Mouse (Mus musculus): ENCODE results near the gene Csnk1e. TPM values are rescaled to one million over a fixed set of nuclear protein-coding genes. Genes with fewer than 3 reads are reported as not detected.
A peak's percentile ranks its signal among the peaks of the same experiment; 100 is the strongest.

Csnk1e gene
- 7.5 and 8.9 TPM in 2 replicates for polyA plus RNA-seq (2015; fragmentation: Nextera tagmentation; extraction: Ambion mirVana)

DNA sequence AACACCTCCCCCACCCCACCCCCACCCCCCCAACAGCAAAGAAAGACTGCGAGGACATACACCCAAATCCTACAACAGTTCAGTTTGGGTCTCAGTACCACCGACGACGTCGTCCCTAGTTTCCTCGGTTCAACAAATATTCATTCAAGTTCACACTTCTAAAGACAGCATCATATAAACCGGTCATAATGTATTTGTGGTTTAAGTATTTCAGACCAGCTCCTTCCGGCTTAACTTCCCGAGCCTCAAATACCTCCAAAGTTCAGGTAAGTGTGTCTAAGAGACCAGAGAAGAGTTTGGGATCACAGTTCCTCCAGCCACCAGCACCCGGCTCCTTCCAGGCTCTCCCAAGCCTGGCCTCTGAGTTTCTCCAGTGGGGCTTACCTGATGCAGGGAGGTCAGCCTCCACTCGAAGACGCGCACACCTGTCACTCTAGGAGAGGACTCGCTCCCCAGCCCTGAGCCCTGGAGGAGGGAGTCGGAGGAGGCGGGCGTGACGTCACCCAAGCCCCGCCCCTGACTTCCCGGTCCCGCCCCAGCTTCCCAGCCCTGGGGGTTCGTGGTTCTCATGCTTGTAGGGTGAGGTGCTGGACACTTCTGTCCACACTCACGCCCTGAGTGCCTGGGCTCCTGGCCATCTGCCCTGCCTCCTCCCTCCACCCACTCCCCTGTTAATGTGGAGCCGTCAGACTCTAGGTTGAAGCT lies at the start of gene Csnk1e:
Csnk1e (minus strand) TSS at position 461 of the 705 bp plus-strand sequence.
- DNase-seq, result peak; percentile 77
- Histone ChIP-seq H3K9ac (replicated peaks) (no peak within 1 kb of the TSS), H3K4me2 (ENCODE audit: low read depth, low read length) (peak within 1 kb of the TSS; percentile 76), H3K27me3 (ENCODE audit: insufficient read depth, low read length) (no peaks in the 10 kb centered on the region), H3K9me3 (ENCODE audit: low read length) (no peaks in the 10 kb centered on the region), H3K27ac (ENCODE audit: low read depth) (peak within 1 kb of the TSS; percentile 2; the same call in 1 of the 2 replicates), H3K36me3 (replicated peaks; ENCODE audit: insufficient read depth, low read length) (no peaks in the 10 kb centered on the region), H3K4me1 (ENCODE audit: insufficient read depth) (peaks cover 13% of the 10 kb centered on the region), H3K4me3 (ENCODE audit: low read depth, low read length) (peak within 1 kb of the TSS; percentile 27)
- no peak for TF ChIP-seq EP300 (IDR thresholded peaks at IDR 0.05; ENCODE audit: low read depth)
- no peak for TF ChIP-seq CTCF (IDR thresholded peaks at IDR 0.05; ENCODE audit: low read depth)
- 4% methylated on average over 20 of the region's 24 CpGs for WGBS (ENCODE audit: insufficient replicate concordance)
- ATAC-seq, result peak; percentile 67

DNA sequence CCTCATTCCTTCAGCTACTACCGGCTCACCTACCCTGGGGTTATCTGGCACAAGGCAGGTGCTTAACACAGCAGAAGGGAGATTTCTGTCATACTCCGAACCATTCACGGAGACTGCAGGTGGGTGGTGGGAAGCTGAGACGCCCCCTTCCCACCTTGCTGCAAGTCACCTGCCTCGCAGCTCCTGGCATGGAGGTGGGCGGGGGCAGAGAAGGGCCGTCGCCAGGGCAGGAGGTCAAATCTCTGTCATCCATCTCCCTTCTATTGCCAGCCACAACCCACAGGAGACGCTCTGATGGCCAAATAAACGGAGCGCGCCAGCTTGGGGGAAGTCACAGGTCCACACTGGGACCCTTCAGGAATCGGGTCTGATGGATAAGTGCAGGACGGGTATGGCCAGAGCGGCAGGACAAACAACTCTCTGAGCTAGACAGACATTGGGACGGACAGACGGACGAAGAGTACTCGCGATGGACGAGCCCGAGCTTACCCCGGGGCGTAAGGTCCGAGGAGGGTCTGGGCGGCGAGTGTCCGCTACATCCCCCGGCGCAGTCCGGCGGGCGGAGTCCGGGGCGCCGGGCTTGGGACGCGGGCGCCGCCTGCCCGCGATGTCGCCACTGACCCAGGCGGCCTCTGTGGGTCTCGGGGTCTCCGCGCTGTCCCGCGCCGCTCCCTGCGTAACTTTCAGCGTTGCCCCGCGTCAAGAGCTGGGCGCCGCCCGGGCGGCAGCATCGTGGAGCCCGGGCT lies 49.5 kb upstream of the Csnk1e start, which contains the start of gene Kcnj4:
Kcnj4 (minus strand) TSS at position 535 of the 746 bp plus-strand sequence.
- no peak within 1 kb of the TSS for H3K27ac ChIP-seq (ENCODE audit: low read depth)
- H3K9me3 ChIP-seq (ENCODE audit: low read length), result no peaks in the 10 kb centered on the region
- H3K36me3 ChIP-seq (replicated peaks; ENCODE audit: insufficient read depth, low read length), result no peaks in the 10 kb centered on the region
- H3K4me2 ChIP-seq (ENCODE audit: low read depth, low read length), result peak within 1 kb of the TSS; percentile 82
- 2% methylated on average over 40 of the region's 60 CpGs for WGBS (ENCODE audit: insufficient replicate concordance)
- peak within 1 kb of the TSS; percentile 47 for H3K4me3 ChIP-seq (ENCODE audit: low read depth, low read length)
- no peak within 1 kb of the TSS for H3K9ac ChIP-seq (replicated peaks)
- peaks cover 11% of the 10 kb centered on the region for H3K4me1 ChIP-seq (ENCODE audit: insufficient read depth)
- H3K27me3 ChIP-seq (ENCODE audit: insufficient read depth, low read length), result peaks cover 71% of the 10 kb centered on the region
- TF ChIP-seq EP300 (IDR thresholded peaks at IDR 0.05; ENCODE audit: low read depth) (no peak), CTCF (IDR thresholded peaks at IDR 0.05; ENCODE audit: low read depth) (no peak)
- DNase-seq (no peak), ATAC-seq (no peak)

DNA sequence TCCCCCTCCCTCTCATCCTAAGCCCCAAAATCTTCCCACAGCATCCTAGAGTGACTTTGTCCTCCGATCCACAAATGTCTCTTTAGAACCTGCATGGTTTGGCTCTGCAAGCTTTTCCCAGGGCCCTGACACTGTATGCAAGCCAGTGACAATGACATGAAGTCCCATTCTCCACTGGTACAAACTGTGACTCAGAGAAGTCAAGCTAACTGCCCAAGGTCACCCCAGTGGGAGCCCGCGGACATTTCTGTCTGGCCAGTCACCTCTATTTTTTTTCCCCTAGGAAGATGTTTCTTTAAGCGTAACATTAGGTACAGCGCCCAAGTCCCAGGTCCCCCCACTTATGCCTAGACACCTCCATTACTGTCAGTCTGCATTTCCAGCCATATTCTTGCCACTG lies 48.1 kb upstream of the Csnk1e start:
- no peaks in the 10 kb centered on the region for H3K9me3 ChIP-seq (ENCODE audit: low read length)
- peaks cover 11% of the 10 kb centered on the region for H3K4me1 ChIP-seq (ENCODE audit: insufficient read depth)
- H3K9ac ChIP-seq (replicated peaks), result no peak overlapping the region
- TF ChIP-seq CTCF (IDR thresholded peaks at IDR 0.05; ENCODE audit: low read depth) (no peak), EP300 (IDR thresholded peaks at IDR 0.05; ENCODE audit: low read depth) (no peak)
- no peak overlapping the region for H3K4me2 ChIP-seq (ENCODE audit: low read depth, low read length)
- no peak overlapping the region for H3K27ac ChIP-seq (ENCODE audit: low read depth)
- no peaks in the 10 kb centered on the region for H3K36me3 ChIP-seq (replicated peaks; ENCODE audit: insufficient read depth, low read length)
- 62% methylated on average over 5 of the region's 5 CpGs for whole genome bisulfite sequencing (ENCODE audit: insufficient replicate concordance)
- H3K4me3 ChIP-seq (ENCODE audit: low read depth, low read length), result no peak overlapping the region
- no peak for ATAC-seq
- peaks cover 66% of the 10 kb centered on the region for H3K27me3 ChIP-seq (ENCODE audit: insufficient read depth, low read length)
- no peak for DNase-seq

DNA sequence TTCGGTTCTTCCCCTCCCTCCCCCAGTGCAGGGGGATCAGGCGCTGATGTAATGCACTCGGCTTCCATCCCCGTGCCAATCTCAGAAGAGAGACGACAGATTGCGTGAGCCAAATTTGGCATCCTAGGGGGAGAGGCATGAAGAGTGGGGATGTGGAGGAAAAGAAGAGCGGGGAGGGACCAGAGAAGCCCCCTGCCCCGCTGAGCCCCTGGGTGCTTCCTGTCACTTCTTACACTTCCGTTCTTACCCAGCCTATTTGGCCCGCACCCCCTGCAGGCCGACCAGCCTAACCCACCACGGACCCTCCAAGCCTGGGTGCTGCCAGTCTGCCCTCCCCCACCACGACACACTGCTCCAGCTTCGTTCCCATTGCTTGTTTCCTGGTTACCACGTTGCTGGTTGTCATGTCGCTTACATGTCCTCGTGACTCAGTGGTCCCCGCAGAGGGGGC lies 47.5 kb upstream of the Csnk1e start:
- TF ChIP-seq EP300 (IDR thresholded peaks at IDR 0.05; ENCODE audit: low read depth), result no peak
- no peak for TF ChIP-seq CTCF (IDR thresholded peaks at IDR 0.05; ENCODE audit: low read depth)
- Histone ChIP-seq H3K9me3 (ENCODE audit: low read length) (no peaks in the 10 kb centered on the region), H3K9ac (replicated peaks) (no peak overlapping the region), H3K4me3 (ENCODE audit: low read depth, low read length) (no peak overlapping the region), H3K36me3 (replicated peaks; ENCODE audit: insufficient read depth, low read length) (no peaks in the 10 kb centered on the region), H3K4me1 (ENCODE audit: insufficient read depth) (peaks cover 11% of the 10 kb centered on the region), H3K27me3 (ENCODE audit: insufficient read depth, low read length) (peaks cover 62% of the 10 kb centered on the region), H3K4me2 (ENCODE audit: low read depth, low read length) (no peak overlapping the region), H3K27ac (ENCODE audit: low read depth) (no peak overlapping the region)
- DNase-seq, result no peak
- 23% methylated on average over 18 of the region's 18 CpGs for WGBS (ENCODE audit: insufficient replicate concordance)
- no peak for ATAC-seq

DNA sequence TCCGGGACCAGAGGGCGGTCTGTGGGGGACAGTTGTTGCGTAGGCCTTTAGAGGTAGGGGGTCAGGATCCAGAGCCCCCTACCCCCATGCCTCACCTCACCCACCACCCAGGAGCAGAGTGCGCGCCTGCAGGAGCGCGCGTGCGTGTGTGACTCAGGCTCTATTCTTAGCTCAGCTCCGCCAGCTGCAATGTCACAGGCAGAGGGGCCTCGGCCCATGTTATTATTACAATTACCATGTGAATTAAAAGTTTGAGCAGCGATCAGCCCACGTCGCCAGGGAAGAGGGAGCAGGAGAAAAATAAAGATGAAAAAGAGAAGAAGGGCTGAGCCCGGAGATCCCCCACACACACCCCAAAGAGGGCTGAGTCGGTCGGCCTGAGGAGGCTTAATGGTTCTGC lies 44.7 kb upstream of the Csnk1e start:
- Histone ChIP-seq H3K36me3 (replicated peaks; ENCODE audit: insufficient read depth, low read length) (no peaks in the 10 kb centered on the region), H3K27me3 (ENCODE audit: insufficient read depth, low read length) (peaks cover 36% of the 10 kb centered on the region), H3K4me1 (ENCODE audit: insufficient read depth) (peaks cover under 1% of the 10 kb centered on the region; the same call in 1 of the 2 replicates), H3K27ac (ENCODE audit: low read depth) (no peak overlapping the region), H3K9ac (replicated peaks) (no peak overlapping the region), H3K4me3 (ENCODE audit: low read depth, low read length) (no peak overlapping the region), H3K4me2 (ENCODE audit: low read depth, low read length) (no peak overlapping the region), H3K9me3 (ENCODE audit: low read length) (no peaks in the 10 kb centered on the region)
- ATAC-seq (no peak), DNase-seq (no peak)
- 77% methylated on average over 17 of the region's 17 CpGs for WGBS (ENCODE audit: insufficient replicate concordance)
- TF ChIP-seq EP300 (IDR thresholded peaks at IDR 0.05; ENCODE audit: low read depth) (no peak), CTCF (IDR thresholded peaks at IDR 0.05; ENCODE audit: low read depth) (no peak)

DNA sequence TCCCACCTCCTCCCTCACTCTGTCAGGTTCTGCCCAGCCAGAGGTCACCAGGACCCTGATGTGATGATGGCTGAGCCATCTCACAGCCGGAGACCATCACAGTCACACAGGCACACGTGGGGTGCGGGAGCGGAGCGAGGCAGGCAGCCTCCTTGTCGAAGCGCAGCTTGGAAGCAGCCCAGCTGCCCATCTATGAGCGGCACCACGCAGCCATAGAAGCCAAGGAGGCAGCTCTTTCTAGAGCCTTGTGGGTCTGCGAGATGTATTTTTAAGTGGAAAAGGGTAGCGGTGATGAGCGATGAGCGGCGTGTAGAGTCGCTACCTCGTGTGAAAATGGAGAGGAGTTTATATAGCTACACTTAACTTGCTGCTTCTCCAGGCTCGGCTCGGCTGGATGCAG lies 38.2 kb upstream of the Csnk1e start:
- Histone ChIP-seq H3K27me3 (ENCODE audit: insufficient read depth, low read length) (peaks cover 12% of the 10 kb centered on the region; the same call in 1 of the 2 replicates), H3K4me1 (ENCODE audit: insufficient read depth) (no peaks in the 10 kb centered on the region), H3K4me2 (ENCODE audit: low read depth, low read length) (no peak overlapping the region), H3K36me3 (replicated peaks; ENCODE audit: insufficient read depth, low read length) (no peaks in the 10 kb centered on the region), H3K27ac (ENCODE audit: low read depth) (no peak overlapping the region), H3K9ac (replicated peaks) (no peak overlapping the region), H3K4me3 (ENCODE audit: low read depth, low read length) (no peak overlapping the region), H3K9me3 (ENCODE audit: low read length) (no peaks in the 10 kb centered on the region)
- TF ChIP-seq EP300 (IDR thresholded peaks at IDR 0.05; ENCODE audit: low read depth) (no peak), CTCF (IDR thresholded peaks at IDR 0.05; ENCODE audit: low read depth) (no peak)
- ATAC-seq (no peak), DNase-seq (no peak)
- 50% methylated on average over 18 of the region's 18 CpGs for WGBS (ENCODE audit: insufficient replicate concordance)
